ENCODE assay signal across 8 mouse cellular contexts in the genomic region with DNA sequence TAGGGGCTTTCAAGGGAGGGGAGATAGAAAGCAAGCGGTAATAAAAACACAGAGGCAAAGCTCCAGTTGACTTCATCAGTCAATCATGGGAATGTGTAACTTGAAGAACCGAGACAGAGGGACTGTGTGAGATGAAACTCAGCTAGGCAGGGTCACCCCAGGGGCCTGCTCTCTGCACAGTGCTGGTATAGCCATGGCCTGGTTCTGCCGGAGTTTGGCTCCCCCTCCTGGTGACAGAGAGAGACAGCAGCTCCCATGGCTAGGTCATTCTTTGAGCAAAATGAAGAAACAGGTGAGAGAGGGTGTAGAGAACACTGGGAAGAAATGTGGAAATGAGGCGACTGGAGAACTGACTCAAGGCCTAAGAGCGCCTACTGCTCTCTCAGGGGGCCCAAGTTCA. TPM values are rescaled to one million over a fixed set of nuclear protein-coding genes. Genes with fewer than 3 reads are reported as not detected.
DNase-seq lines count a peak whose midpoint lies in the region; ATAC-seq lines count a peak whose summit lies in the region.

No protein-coding gene starts in this region.

- H3K27me3 ChIP-seq in embryonic facial prominence, embryonic 11.5 days (ENCODE audit: control insufficient read depth, insufficient read depth, low read length) = no peaks in the 10 kb centered on the region

- peak; percentile 51 to 82 for DNase-seq in adrenal gland, adult (ENCODE audit: inconsistent age in 2 of 2, low spot score in 1 of 2)
- no peak for DNase-seq in adrenal gland, adult 8-10 months
- DNase-seq in adrenal gland, postnatal 10 days = peak; percentile 79
- peak; percentile 71 for DNase-seq in embryonic facial prominence, embryonic 11.5 days (ENCODE audit: low spot score)
- DNase-seq in heart, postnatal 14 days = peak; percentile 69 to 79
- DNase-seq in kidney, postnatal 4 days = peak; percentile 75 to 78
- DNase-seq in lung, postnatal 4 days = peak; percentile 51 to 74
- peak; percentile 80 for DNase-seq in retina, postnatal 1 day

- peak; percentile 83 for ATAC-seq in embryonic facial prominence, embryonic 11.5 days (replicated peaks; ENCODE audit: insufficient number of reproducible peaks, low FRiP score, low TSS enrichment, low read depth)

- H3K9me3 ChIP-seq in embryonic facial prominence, embryonic 11.5 days (replicated peaks; ENCODE audit: control insufficient read depth, low read length) = no peaks in the 10 kb centered on the region

- no peak overlapping the region for H3K4me3 ChIP-seq in embryonic facial prominence, embryonic 11.5 days (ENCODE audit: low read depth, low read length)

- H3K27ac ChIP-seq in embryonic facial prominence, embryonic 11.5 days (replicated peaks; ENCODE audit: low read depth, low read length) = no peak overlapping the region

- H3K4me1 ChIP-seq in embryonic facial prominence, embryonic 11.5 days (ENCODE audit: control insufficient read depth, insufficient read depth, low read length) = no peaks in the 10 kb centered on the region

- H3K9ac ChIP-seq in embryonic facial prominence, embryonic 11.5 days (replicated peaks; ENCODE audit: low read length) = no peak overlapping the region

- intact Hi-C loops in heart, postnatal 14 days (cut with DNase I) = no loop called here

- WGBS in embryonic facial prominence, embryonic 11.5 days = 22% methylated on average over 5 of the region's 5 CpGs

- H3K36me3 ChIP-seq in embryonic facial prominence, embryonic 11.5 days (replicated peaks; ENCODE audit: control insufficient read depth, insufficient read depth, low read depth, low read length) = peaks cover 2% of the 10 kb centered on the region

- H3K4me2 ChIP-seq in embryonic facial prominence, embryonic 11.5 days (ENCODE audit: low read depth, low read length) = no peak overlapping the region

RNA-seq across cellular contexts. Expression of a gene that starts 2.8 kb away (rescaled TPM):
- not detected for total RNA-seq in adrenal gland, adult 8-10 months (2022)
- total RNA-seq in adrenal gland, postnatal 10 days (2021) = not detected
- not detected in 2 replicates for polyA plus RNA-seq in embryonic facial prominence, embryonic 11.5 days (2014; fragmentation: Nextera tagmentation; extraction: Ambion mirVana)
- not detected for total RNA-seq in heart, postnatal 14 days (2021)

RNA-seq across cellular contexts. Expression of a gene that starts 22.1 kb away (rescaled TPM):
- total RNA-seq in adrenal gland, adult 8-10 months (2022) = 10 to 100 TPM; 33.7 to 39.7 (median 35.2) TPM
- 10 to 100 TPM; 26.4 to 27.9 TPM for total RNA-seq in adrenal gland, postnatal 10 days (2021)
- polyA plus RNA-seq in embryonic facial prominence, embryonic 11.5 days (2014; fragmentation: Nextera tagmentation; extraction: Ambion mirVana) = 66.4 and 73.4 TPM in 2 replicates
- 10 to 100 TPM; 10.3 to 11.5 TPM for total RNA-seq in heart, postnatal 14 days (2021)

RNA-seq across cellular contexts. Expression of a gene that starts 27.9 kb away (rescaled TPM):
- not detected for total RNA-seq in adrenal gland, adult 8-10 months (2022)
- not detected for total RNA-seq in adrenal gland, postnatal 10 days (2021)
- polyA plus RNA-seq in embryonic facial prominence, embryonic 11.5 days (2014; fragmentation: Nextera tagmentation; extraction: Ambion mirVana) = not detected in 2 replicates
- not detected for total RNA-seq in heart, postnatal 14 days (2021)

RNA-seq across cellular contexts. Expression of a gene that starts 38.3 kb away (rescaled TPM):
- 10 to 100 TPM; 42.8 to 60.3 (median 58.4) TPM for total RNA-seq in adrenal gland, adult 8-10 months (2022)
- 10 to 100 TPM; 46.2 to 61.5 TPM for total RNA-seq in adrenal gland, postnatal 10 days (2021)
- 13.8 TPM in 2 replicates for polyA plus RNA-seq in embryonic facial prominence, embryonic 11.5 days (2014; fragmentation: Nextera tagmentation; extraction: Ambion mirVana)
- 10 to 100 TPM; 37.8 to 38.9 TPM for total RNA-seq in heart, postnatal 14 days (2021)

RNA-seq across cellular contexts. Expression of a gene that starts 58.4 kb away (rescaled TPM):
- not detected for total RNA-seq in adrenal gland, adult 8-10 months (2022)
- not detected for total RNA-seq in adrenal gland, postnatal 10 days (2021)
- not detected in 2 replicates for polyA plus RNA-seq in embryonic facial prominence, embryonic 11.5 days (2014; fragmentation: Nextera tagmentation; extraction: Ambion mirVana)
- total RNA-seq in heart, postnatal 14 days (2021) = not detected
